Mouse (Mus musculus) forebrain, embryonic 15.5 days (tissue): ENCODE data around the gene Grk1. TPM values are rescaled to one million over a fixed set of nuclear protein-coding genes. Genes with fewer than 3 reads are reported as not detected.

Experiments used
- ATAC-seq: fragments of 200-750 bp; cut with Nextera tagmentation; replicated peaks from 2 replicates; pipeline ENCODE4 v1.8.0; 2017; ENCODE audit warnings: mild to moderate bottlenecking, moderate TSS enrichment, moderate library complexity
- H3K27ac ChIP-seq: fragments of 300-500 bp; sonication (generic); replicated peaks from 2 replicates; pipeline ENCODE4 v1.5.1; 2015; ENCODE audit warnings: mild to moderate bottlenecking, inconsistent platforms
- H3K27me3 ChIP-seq: fragments of 300-500 bp; sonication (generic); 2 replicates; pipeline ENCODE4 v1.6.1; 2015; ENCODE audit warnings: inconsistent platforms
- H3K36me3 ChIP-seq: fragments of 300-500 bp; sonication (generic); 2 replicates; pipeline ENCODE4 v1.6.1; 2015; ENCODE audit warnings: mild to moderate bottlenecking, inconsistent platforms
- H3K4me1 ChIP-seq: fragments of 300-500 bp; sonication (generic); 2 replicates; pipeline ENCODE4 v1.6.1; 2015; ENCODE audit warnings: inconsistent platforms
- H3K4me2 ChIP-seq: fragments of 300-500 bp; sonication (generic); replicated peaks from 2 replicates; pipeline ENCODE4 v1.6.1; 2015; ENCODE audit warnings: mild to moderate bottlenecking, inconsistent platforms
- H3K4me3 ChIP-seq: fragments of 300-500 bp; sonication (generic); 2 replicates; pipeline ENCODE4 v1.5.1; 2015; ENCODE audit warnings: mild to moderate bottlenecking, inconsistent platforms
- H3K9ac ChIP-seq: fragments of 300-500 bp; sonication (generic); replicated peaks from 2 replicates; pipeline ENCODE4 v1.6.1; 2015; ENCODE audit warnings: mild to moderate bottlenecking, inconsistent platforms
- H3K9me3 ChIP-seq: fragments of 300-500 bp; sonication (generic); 2 replicates; pipeline ENCODE4 v1.6.1; 2016; ENCODE audit warnings: inconsistent platforms
- WGBS: fragments of 180-500 bp; shearing (Covaris S2); methylation state at CpG from one replicate; pipeline ENCODE4 v1.1.7; 2015; ENCODE audit warnings: mixed read lengths; 5-methylcytosine and 5-hydroxymethylcytosine counted together
- polyA plus RNA-seq: library from polyadenylated mRNA; unstranded; fragments of >200 nt; fragmentation: Nextera tagmentation; extraction: Ambion mirVana; gene quantifications from 2 replicates; pipeline ENCODE4 v1.2.1, GENCODE M21; 2015

Gene Grk1
- polyA plus RNA-seq, 1 experiment from 2014 or later = 0.03 TPM

- H3K4me2 ChIP-seq = no peak within 1 kb of the TSS
- no peaks in the 10 kb centered on the region for H3K4me1 ChIP-seq
- WGBS = 83% methylated on average over 5 of the region's 5 CpGs
- ATAC-seq = no peak
- no peaks in the 10 kb centered on the region for H3K36me3 ChIP-seq
- no peaks in the 10 kb centered on the region for H3K27me3 ChIP-seq
- H3K9ac ChIP-seq = no peak within 1 kb of the TSS
- H3K9me3 ChIP-seq = no peaks in the 10 kb centered on the region
- H3K4me3 ChIP-seq = no peak within 1 kb of the TSS
- H3K27ac ChIP-seq = no peak within 1 kb of the TSS
These were observed 8.2 kb upstream of the Grk1 start, which contains the start of gene Atp4b for GRCm38 (mm10) chr8:13396725-13397124. Gene Atp4b, minus strand, starts transcription at chr8:13396825.

GRCm38 (mm10) chr8:13403517-13403916 is 1.4 kb upstream of the Grk1 start:
- Histone ChIP-seq H3K9ac (no peak overlapping the region), H3K36me3 (no peaks in the 10 kb centered on the region), H3K4me3 (no peak overlapping the region), H3K27ac (no peak overlapping the region), H3K4me2 (no peak overlapping the region), H3K9me3 (no peaks in the 10 kb centered on the region), H3K27me3 (no peaks in the 10 kb centered on the region), H3K4me1 (no peaks in the 10 kb centered on the region)
- WGBS = 73% methylated on average over 6 of the region's 6 CpGs
- no peak for ATAC-seq

GRCm38 (mm10) chr8:13406011-13406410 is 1.1 kb downstream of the Grk1 start:
- Histone ChIP-seq H3K36me3 (no peaks in the 10 kb centered on the region), H3K4me1 (no peaks in the 10 kb centered on the region), H3K27me3 (no peaks in the 10 kb centered on the region), H3K9ac (no peak overlapping the region), H3K4me2 (no peak overlapping the region), H3K9me3 (no peaks in the 10 kb centered on the region), H3K4me3 (no peak overlapping the region), H3K27ac (no peak overlapping the region)
- WGBS = 40% methylated on average over 5 of the region's 5 CpGs
- no peak for ATAC-seq

GRCm38 (mm10) chr8:13411597-13411996 is 6.7 kb downstream of the Grk1 start:
- H3K4me3 ChIP-seq = no peak overlapping the region
- no peaks in the 10 kb centered on the region for H3K36me3 ChIP-seq
- WGBS = 27% methylated on average over 6 of the region's 6 CpGs
- no peak overlapping the region for H3K4me2 ChIP-seq
- no peak overlapping the region for H3K9ac ChIP-seq
- H3K27me3 ChIP-seq = no peaks in the 10 kb centered on the region
- no peaks in the 10 kb centered on the region for H3K4me1 ChIP-seq
- no peak overlapping the region for H3K27ac ChIP-seq
- no peaks in the 10 kb centered on the region for H3K9me3 ChIP-seq
- ATAC-seq = no peak

- 62% methylated on average over 13 of the region's 13 CpGs for whole genome bisulfite sequencing
- Histone ChIP-seq H3K27me3 (no peaks in the 10 kb centered on the region), H3K4me2 (no peak overlapping the region), H3K9me3 (no peaks in the 10 kb centered on the region), H3K4me1 (no peaks in the 10 kb centered on the region), H3K36me3 (no peaks in the 10 kb centered on the region), H3K4me3 (no peak overlapping the region), H3K27ac (no peak overlapping the region), H3K9ac (no peak overlapping the region)
- ATAC-seq = no peak
These were observed 8.1 kb downstream of the Grk1 start for GRCm38 (mm10) chr8:13412891-13413558.

- H3K36me3 ChIP-seq = no peaks in the 10 kb centered on the region
- 60% methylated on average over 12 of the region's 12 CpGs for WGBS
- H3K9me3 ChIP-seq = no peaks in the 10 kb centered on the region
- no peak for ATAC-seq
- H3K4me3 ChIP-seq = no peak overlapping the region
- H3K27ac ChIP-seq = no peak overlapping the region
- H3K9ac ChIP-seq = no peak overlapping the region
- no peaks in the 10 kb centered on the region for H3K4me1 ChIP-seq
- no peaks in the 10 kb centered on the region for H3K27me3 ChIP-seq
- H3K4me2 ChIP-seq = no peak overlapping the region
These were observed 9.0 kb downstream of the Grk1 start for GRCm38 (mm10) chr8:13413823-13414390.

GRCm38 (mm10) chr8:13415879-13416278 is 11.0 kb downstream of the Grk1 start:
- Histone ChIP-seq H3K9me3 (no peaks in the 10 kb centered on the region), H3K27me3 (no peaks in the 10 kb centered on the region), H3K36me3 (no peaks in the 10 kb centered on the region), H3K9ac (no peak overlapping the region), H3K27ac (no peak overlapping the region), H3K4me3 (no peak overlapping the region), H3K4me2 (no peak overlapping the region), H3K4me1 (no peaks in the 10 kb centered on the region)
- WGBS = 78% methylated on average over 10 of the region's 10 CpGs
- no peak for ATAC-seq

GRCm38 (mm10) chr8:13419111-13419639 is 14.3 kb downstream of the Grk1 start:
- H3K36me3 ChIP-seq = no peaks in the 10 kb centered on the region
- no peaks in the 10 kb centered on the region for H3K9me3 ChIP-seq
- no peaks in the 10 kb centered on the region for H3K27me3 ChIP-seq
- no peak overlapping the region for H3K4me2 ChIP-seq
- ATAC-seq = no peak
- no peak overlapping the region for H3K9ac ChIP-seq
- H3K4me1 ChIP-seq = no peaks in the 10 kb centered on the region
- H3K27ac ChIP-seq = no peak overlapping the region
- no peak overlapping the region for H3K4me3 ChIP-seq
- WGBS = 76% methylated on average over 2 of the region's 2 CpGs

- no peaks in the 10 kb centered on the region for H3K9me3 ChIP-seq
- H3K27ac ChIP-seq = no peak overlapping the region
- H3K4me1 ChIP-seq = no peaks in the 10 kb centered on the region
- H3K4me3 ChIP-seq = no peak overlapping the region
- no peaks in the 10 kb centered on the region for H3K36me3 ChIP-seq
- ATAC-seq = no peak
- H3K9ac ChIP-seq = no peak overlapping the region
- H3K4me2 ChIP-seq = no peak overlapping the region
- WGBS = 87% methylated on average over 6 of the region's 6 CpGs
- H3K27me3 ChIP-seq = no peaks in the 10 kb centered on the region
These were observed 16.1 kb downstream of the Grk1 start for GRCm38 (mm10) chr8:13420970-13421369.

- ATAC-seq = no peak
- 72% methylated on average over 6 of the region's 6 CpGs for WGBS
- H3K27me3 ChIP-seq = no peaks in the 10 kb centered on the region
- no peak overlapping the region for H3K27ac ChIP-seq
- no peak overlapping the region for H3K4me3 ChIP-seq
- no peaks in the 10 kb centered on the region for H3K4me1 ChIP-seq
- no peak overlapping the region for H3K9ac ChIP-seq
- H3K4me2 ChIP-seq = no peak overlapping the region
- H3K36me3 ChIP-seq = no peaks in the 10 kb centered on the region
- no peaks in the 10 kb centered on the region for H3K9me3 ChIP-seq
These were observed 22.5 kb downstream of the Grk1 start for GRCm38 (mm10) chr8:13427351-13427750.

- Histone ChIP-seq H3K36me3 (no peaks in the 10 kb centered on the region), H3K9me3 (no peaks in the 10 kb centered on the region), H3K4me1 (no peaks in the 10 kb centered on the region), H3K9ac (no peak overlapping the region), H3K4me2 (no peak overlapping the region), H3K4me3 (no peak overlapping the region), H3K27me3 (no peaks in the 10 kb centered on the region), H3K27ac (no peak overlapping the region)
- no peak for ATAC-seq
- 90% methylated on average over 9 of the region's 9 CpGs for WGBS
These were observed 23.3 kb downstream of the Grk1 start for GRCm38 (mm10) chr8:13428156-13428555.

- Histone ChIP-seq H3K9me3 (no peaks in the 10 kb centered on the region), H3K4me1 (no peaks in the 10 kb centered on the region), H3K4me3 (no peak overlapping the region), H3K27ac (no peak overlapping the region), H3K36me3 (no peaks in the 10 kb centered on the region), H3K4me2 (no peak overlapping the region), H3K27me3 (peaks cover 16% of the 10 kb centered on the region), H3K9ac (no peak overlapping the region)
- WGBS = 73% methylated on average over 7 of the region's 7 CpGs
- no peak for ATAC-seq
These were observed 25.5 kb downstream of the Grk1 start for GRCm38 (mm10) chr8:13430412-13430811.

- Histone ChIP-seq H3K4me3 (no peak overlapping the region), H3K36me3 (no peaks in the 10 kb centered on the region), H3K4me1 (no peaks in the 10 kb centered on the region), H3K27me3 (peaks cover 21% of the 10 kb centered on the region), H3K27ac (no peak overlapping the region), H3K9me3 (no peaks in the 10 kb centered on the region), H3K4me2 (no peak overlapping the region), H3K9ac (no peak overlapping the region)
- no peak for ATAC-seq
These were observed 26.0 kb downstream of the Grk1 start for GRCm38 (mm10) chr8:13430866-13431265.
